Mouse (Mus musculus): ENCODE results near the gene Tshz2. TPM values are rescaled to one million over a fixed set of nuclear protein-coding genes. Genes with fewer than 3 reads are reported as not detected.
A peak's percentile ranks its signal among the peaks of the same experiment; 100 is the strongest.

The Tshz2 gene
- polyA plus RNA-seq, 1 experiment from 2014 or later, result 0.88 TPM

- no peaks in the 10 kb centered on the region for H3K9me3 ChIP-seq
- no peak overlapping the region for H3K27ac ChIP-seq
- peaks cover 10% of the 10 kb centered on the region for H3K4me1 ChIP-seq
- H3K27me3 ChIP-seq (ENCODE audit: poor library complexity, severe bottlenecking), result no peaks in the 10 kb centered on the region
- DNase-seq (ENCODE audit: extremely low spot score, low spot score), result no peak
- 88% methylated on average over 7 of the region's 7 CpGs for WGBS
- H3K4me3 ChIP-seq, result no peak overlapping the region
- H3K36me3 ChIP-seq (replicated peaks), result no peaks in the 10 kb centered on the region
These were observed 180.1 kb downstream of the Tshz2 start for GRCm38 (mm10) chr2:169812940-169813339.

DNA sequence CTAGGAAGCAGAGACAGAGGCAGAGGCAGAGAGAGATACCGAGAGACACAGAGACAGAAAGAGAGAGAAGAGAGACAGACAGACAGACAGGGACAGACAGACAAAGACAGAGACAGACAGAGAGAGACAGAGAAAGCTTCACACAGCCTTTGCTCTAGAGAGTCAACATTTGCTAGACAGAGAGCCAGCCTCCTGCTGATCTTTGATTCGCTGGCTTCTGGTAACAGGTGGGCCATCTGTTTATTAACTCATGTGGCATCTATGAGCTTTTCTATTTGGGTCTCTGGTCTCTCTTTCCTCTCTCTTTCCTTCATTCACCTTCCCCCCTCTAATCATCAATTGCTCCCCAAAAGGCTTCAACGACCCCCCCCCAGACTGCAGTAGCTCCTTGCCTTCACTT is 181.5 kb downstream of the Tshz2 start:
- Histone ChIP-seq H3K4me1 (peaks cover 10% of the 10 kb centered on the region), H3K9me3 (no peaks in the 10 kb centered on the region), H3K27me3 (ENCODE audit: poor library complexity, severe bottlenecking) (no peaks in the 10 kb centered on the region), H3K36me3 (replicated peaks) (no peaks in the 10 kb centered on the region), H3K4me3 (no peak overlapping the region), H3K27ac (0 out of 2 replicates have a peak overlapping the region, but pooled peaks have one; percentile 5)
- no peak for DNase-seq (ENCODE audit: extremely low spot score, low spot score)
- 69% methylated on average over 3 of the region's 3 CpGs for WGBS

GRCm38 (mm10) chr2:169814757-169815156 is 181.9 kb downstream of the Tshz2 start:
- 82% methylated on average over 10 of the region's 10 CpGs for WGBS
- no peaks in the 10 kb centered on the region for H3K36me3 ChIP-seq (replicated peaks)
- DNase-seq (ENCODE audit: extremely low spot score, low spot score), result no peak
- H3K4me3 ChIP-seq, result no peak overlapping the region
- H3K9me3 ChIP-seq, result no peaks in the 10 kb centered on the region
- no peaks in the 10 kb centered on the region for H3K27me3 ChIP-seq (ENCODE audit: poor library complexity, severe bottlenecking)
- H3K4me1 ChIP-seq, result peaks cover 10% of the 10 kb centered on the region
- H3K27ac ChIP-seq, result 0 out of 2 replicates have a peak overlapping the region, but pooled peaks have one; percentile 5

DNA sequence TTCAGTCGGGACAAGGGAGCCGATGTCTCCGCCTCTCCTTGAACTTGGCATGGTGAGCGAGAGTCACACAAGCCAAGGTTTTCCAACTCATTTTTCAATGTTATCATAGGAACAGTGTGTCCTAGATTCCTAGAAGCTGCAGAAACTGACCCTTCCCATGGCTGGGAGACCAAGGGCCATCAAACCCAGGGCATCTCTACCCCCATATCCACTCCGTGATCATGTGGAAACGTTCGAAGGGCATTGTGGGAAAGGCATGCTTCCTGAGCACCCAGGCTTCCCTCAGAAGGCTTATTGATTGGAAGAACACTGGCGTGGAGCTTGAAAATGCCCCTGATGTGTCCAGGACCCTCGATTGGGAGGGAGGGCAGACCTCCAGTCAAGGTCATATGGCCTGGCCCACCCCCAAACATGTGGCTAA is 188.2 kb downstream of the Tshz2 start:
- no peak overlapping the region for H3K4me3 ChIP-seq
- 87% methylated on average over 9 of the region's 9 CpGs for WGBS
- no peaks in the 10 kb centered on the region for H3K27me3 ChIP-seq (ENCODE audit: poor library complexity, severe bottlenecking)
- no peak overlapping the region for H3K27ac ChIP-seq
- peaks cover 4% of the 10 kb centered on the region; the same call in 1 of the 2 replicates for H3K4me1 ChIP-seq
- no peaks in the 10 kb centered on the region for H3K9me3 ChIP-seq
- no peak for DNase-seq (ENCODE audit: extremely low spot score, low spot score)
- no peaks in the 10 kb centered on the region for H3K36me3 ChIP-seq (replicated peaks)

DNA sequence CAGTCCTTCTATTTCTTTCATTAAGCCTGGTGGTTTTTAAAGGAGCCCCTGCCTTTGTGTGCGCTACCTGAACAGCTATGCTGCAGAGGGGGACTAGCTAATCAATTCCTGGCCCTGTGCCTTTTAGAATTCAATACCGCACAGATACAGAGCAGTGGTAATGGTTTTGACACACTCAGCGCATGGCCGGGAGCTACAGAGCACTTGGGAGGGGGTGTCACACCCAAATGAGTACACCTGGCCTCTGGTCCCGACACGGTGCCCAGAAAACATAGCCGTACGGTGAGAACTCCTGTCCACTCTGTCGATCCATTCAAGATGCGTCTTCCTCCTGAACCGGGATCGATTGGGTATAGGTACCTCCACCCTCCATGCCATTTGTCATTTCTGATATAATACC is 193.1 kb downstream of the Tshz2 start:
- H3K27ac ChIP-seq, result no peak overlapping the region
- WGBS, result 89% methylated on average over 12 of the region's 12 CpGs
- H3K4me3 ChIP-seq, result no peak overlapping the region
- no peaks in the 10 kb centered on the region for H3K9me3 ChIP-seq
- peaks cover 9% of the 10 kb centered on the region; the same call in 1 of the 2 replicates for H3K4me1 ChIP-seq
- H3K36me3 ChIP-seq (replicated peaks), result no peaks in the 10 kb centered on the region
- H3K27me3 ChIP-seq (ENCODE audit: poor library complexity, severe bottlenecking), result no peaks in the 10 kb centered on the region
- no peak for DNase-seq (ENCODE audit: extremely low spot score, low spot score)

DNA sequence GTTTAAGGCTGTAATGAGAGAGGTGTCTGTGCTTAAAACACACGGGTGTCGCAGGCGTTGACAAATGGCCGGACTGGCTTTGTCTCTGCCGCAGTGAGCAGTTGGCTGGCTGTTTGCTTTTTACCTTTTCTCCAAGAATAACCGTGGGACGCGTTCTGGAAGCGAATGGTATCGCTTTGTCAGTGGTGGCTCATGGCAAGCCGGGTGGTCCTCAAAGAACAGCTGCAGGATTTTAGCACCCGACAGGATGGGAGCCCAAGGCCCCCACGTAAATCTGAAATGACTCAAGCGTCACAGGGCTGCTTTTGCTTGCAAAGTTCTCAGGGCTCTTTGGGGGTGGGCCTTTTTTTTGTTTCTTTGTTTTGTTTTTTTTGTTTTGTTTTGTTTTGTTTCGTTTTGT is 193.5 kb downstream of the Tshz2 start:
- 81% methylated on average over 15 of the region's 15 CpGs for WGBS

DNA sequence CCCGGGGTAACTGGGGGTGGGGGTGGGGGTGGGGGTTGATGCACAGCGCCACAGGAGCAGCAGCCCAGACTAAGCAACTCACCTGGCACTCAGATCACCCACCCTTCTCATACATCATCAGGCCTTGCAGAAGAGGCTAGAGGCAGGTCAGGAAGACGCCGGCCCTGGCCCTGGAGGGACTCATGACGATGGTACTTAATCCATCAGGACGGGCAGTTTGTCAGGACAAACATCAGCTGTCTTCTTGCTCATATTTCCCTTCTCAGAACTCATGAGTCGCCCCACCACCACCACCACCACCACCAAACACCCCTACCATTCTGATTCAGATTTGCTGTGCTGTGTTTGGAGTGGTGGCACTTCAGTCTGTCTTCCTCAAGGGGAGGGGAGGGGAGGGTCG is 194.0 kb downstream of the Tshz2 start:
- DNase-seq (ENCODE audit: extremely low spot score, low spot score), result no peak
- WGBS, result 87% methylated on average over 8 of the region's 8 CpGs
- Histone ChIP-seq H3K9me3 (no peaks in the 10 kb centered on the region), H3K27ac (no peak overlapping the region), H3K4me1 (peaks cover 9% of the 10 kb centered on the region; the same call in 1 of the 2 replicates), H3K36me3 (replicated peaks) (no peaks in the 10 kb centered on the region), H3K4me3 (no peak overlapping the region), H3K27me3 (ENCODE audit: poor library complexity, severe bottlenecking) (no peaks in the 10 kb centered on the region)

More for the DNA sequence above, 193.5 kb downstream of the Tshz2 start:
- Histone ChIP-seq H3K4me1 (peaks cover 9% of the 10 kb centered on the region; the same call in 1 of the 2 replicates), H3K27ac (no peak overlapping the region), H3K4me3 (no peak overlapping the region), H3K27me3 (ENCODE audit: poor library complexity, severe bottlenecking) (no peaks in the 10 kb centered on the region), H3K9me3 (no peaks in the 10 kb centered on the region), H3K36me3 (replicated peaks) (no peaks in the 10 kb centered on the region)
- no peak for DNase-seq (ENCODE audit: extremely low spot score, low spot score)

GRCm38 (mm10) chr2:169832184-169832583 is 199.4 kb downstream of the Tshz2 start:
- DNase-seq (ENCODE audit: extremely low spot score, low spot score), result no peak

GRCm38 (mm10) chr2:169833638-169834037 is 200.8 kb downstream of the Tshz2 start:
- H3K9me3 ChIP-seq, result no peaks in the 10 kb centered on the region
- H3K4me1 ChIP-seq, result peaks cover 18% of the 10 kb centered on the region
- H3K27ac ChIP-seq, result no peak overlapping the region
- 87% methylated on average over 9 of the region's 9 CpGs for WGBS
- H3K27me3 ChIP-seq (ENCODE audit: poor library complexity, severe bottlenecking), result no peaks in the 10 kb centered on the region
- H3K4me3 ChIP-seq, result no peak overlapping the region
- no peaks in the 10 kb centered on the region for H3K36me3 ChIP-seq (replicated peaks)
- DNase-seq (ENCODE audit: extremely low spot score, low spot score), result no peak

More at GRCm38 (mm10) chr2:169832184-169832583, 199.4 kb downstream of the Tshz2 start:
- WGBS, result 93% methylated on average over 12 of the region's 12 CpGs
- H3K4me3 ChIP-seq, result no peak overlapping the region
- H3K27me3 ChIP-seq (ENCODE audit: poor library complexity, severe bottlenecking), result no peaks in the 10 kb centered on the region
- peaks cover 18% of the 10 kb centered on the region for H3K4me1 ChIP-seq
- no peaks in the 10 kb centered on the region for H3K9me3 ChIP-seq
- H3K27ac ChIP-seq, result no peak overlapping the region
- H3K36me3 ChIP-seq (replicated peaks), result no peaks in the 10 kb centered on the region

DNA sequence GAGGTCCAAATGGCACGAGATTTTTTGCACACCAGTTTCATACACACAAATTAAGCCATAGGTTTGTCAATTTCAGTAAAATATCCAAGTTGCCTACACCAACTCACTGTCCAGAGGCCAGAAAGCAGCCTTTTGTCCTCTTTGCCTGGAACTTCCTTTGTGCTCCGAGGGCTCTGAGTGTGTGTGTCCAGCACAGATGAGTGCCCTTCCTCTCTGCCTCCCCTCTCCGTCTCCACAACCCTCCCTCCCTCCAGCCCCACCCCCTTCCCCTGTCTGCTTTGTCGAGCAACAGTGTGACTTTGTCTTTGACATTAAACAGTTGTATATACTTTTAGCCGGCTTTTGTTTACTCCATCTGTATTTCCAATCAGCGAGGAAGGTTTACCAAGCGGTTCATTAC is 201.8 kb downstream of the Tshz2 start:
- Histone ChIP-seq H3K36me3 (replicated peaks) (no peaks in the 10 kb centered on the region), H3K4me1 (peaks cover 18% of the 10 kb centered on the region), H3K4me3 (no peak overlapping the region), H3K9me3 (no peaks in the 10 kb centered on the region), H3K27me3 (ENCODE audit: poor library complexity, severe bottlenecking) (no peaks in the 10 kb centered on the region), H3K27ac (peak overlapping the region; percentile 25; the same call in 1 of the 2 replicates)
- no peak for DNase-seq (ENCODE audit: extremely low spot score, low spot score)
- WGBS, result 53% methylated on average over 7 of the region's 7 CpGs

DNA sequence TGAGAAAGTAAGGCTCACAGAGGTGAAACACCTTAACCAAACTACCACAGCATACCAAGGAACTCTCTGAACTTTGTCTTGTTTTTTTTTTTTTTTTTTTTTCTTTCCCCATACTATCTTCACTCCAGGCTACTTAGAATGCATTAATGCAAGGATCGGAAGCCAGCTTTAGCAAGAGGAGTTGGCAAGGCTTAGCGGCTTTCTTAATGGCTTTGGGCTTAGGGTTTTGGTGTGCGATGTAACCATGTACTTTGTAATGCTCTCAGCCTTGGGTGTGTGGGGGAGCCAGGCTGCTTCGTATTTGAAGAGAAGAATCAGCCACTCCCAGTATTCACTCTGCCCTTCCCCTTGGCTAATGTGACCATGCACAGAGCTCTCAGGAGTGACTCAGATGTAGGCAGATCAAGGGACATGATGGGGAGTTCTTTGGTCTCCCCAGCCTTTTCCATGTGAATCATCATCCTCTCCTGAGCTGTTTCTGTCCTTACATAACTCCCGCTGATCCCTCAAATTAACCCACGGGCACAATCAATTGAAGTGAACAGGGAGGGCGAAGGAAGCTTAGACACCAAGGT is 204.3 kb downstream of the Tshz2 start:
- DNase-seq (ENCODE audit: extremely low spot score, low spot score), result no peak
- Histone ChIP-seq H3K36me3 (replicated peaks) (no peaks in the 10 kb centered on the region), H3K4me1 (peaks cover 18% of the 10 kb centered on the region), H3K27ac (no peak overlapping the region), H3K4me3 (no peak overlapping the region), H3K9me3 (no peaks in the 10 kb centered on the region), H3K27me3 (ENCODE audit: poor library complexity, severe bottlenecking) (no peaks in the 10 kb centered on the region)
- 91% methylated on average over 7 of the region's 7 CpGs for WGBS

DNA sequence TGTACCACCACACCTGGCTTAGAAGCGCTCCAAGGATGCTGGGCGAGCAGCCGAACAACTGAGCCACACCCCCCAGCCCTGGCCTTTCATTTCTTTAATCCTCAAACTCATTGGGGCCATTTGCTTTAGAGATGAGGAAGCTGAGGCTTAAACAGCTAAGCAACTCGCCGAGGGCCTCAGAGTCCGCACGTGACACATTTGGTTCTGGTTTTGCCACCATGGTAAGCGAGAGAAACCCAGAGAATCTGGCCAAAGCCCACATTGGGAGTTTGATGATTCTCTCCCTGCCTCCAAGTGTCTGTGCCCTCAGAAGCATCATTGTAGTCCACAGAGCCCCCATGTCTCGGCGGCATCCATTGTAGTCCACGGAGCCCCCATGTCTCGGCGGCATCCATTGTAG is 205.7 kb downstream of the Tshz2 start:
- H3K36me3 ChIP-seq (replicated peaks), result no peaks in the 10 kb centered on the region
- DNase-seq (ENCODE audit: extremely low spot score, low spot score), result no peak
- 92% methylated on average over 13 of the region's 13 CpGs for WGBS
- H3K4me1 ChIP-seq, result peaks cover 22% of the 10 kb centered on the region
- H3K9me3 ChIP-seq, result no peaks in the 10 kb centered on the region
- no peak overlapping the region for H3K27ac ChIP-seq
- H3K27me3 ChIP-seq (ENCODE audit: poor library complexity, severe bottlenecking), result no peaks in the 10 kb centered on the region
- no peak overlapping the region for H3K4me3 ChIP-seq

DNA sequence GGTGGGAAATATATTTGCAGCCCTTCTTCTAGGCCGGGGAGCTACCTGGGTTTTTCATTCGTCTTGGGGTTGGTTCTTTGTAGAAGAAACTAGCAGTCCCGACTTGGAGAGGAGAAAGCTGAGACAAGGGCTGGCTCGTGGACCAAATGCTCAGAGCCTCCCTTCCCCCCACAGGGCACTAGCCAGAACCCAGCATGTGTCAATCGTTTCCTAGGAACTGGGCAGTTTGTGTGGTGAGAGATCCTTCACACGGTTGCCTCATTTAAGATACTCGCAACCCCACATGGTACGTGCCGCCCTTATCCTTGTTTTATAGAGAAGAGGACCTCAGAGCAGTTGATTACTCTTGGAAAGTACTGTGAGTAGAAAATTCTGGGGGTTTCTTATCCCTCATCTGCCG is 208.6 kb downstream of the Tshz2 start:
- Histone ChIP-seq H3K27me3 (ENCODE audit: poor library complexity, severe bottlenecking) (no peaks in the 10 kb centered on the region), H3K4me1 (peaks cover 4% of the 10 kb centered on the region; the same call in 1 of the 2 replicates), H3K9me3 (no peaks in the 10 kb centered on the region), H3K27ac (no peak overlapping the region), H3K4me3 (no peak overlapping the region), H3K36me3 (replicated peaks) (no peaks in the 10 kb centered on the region)
- no peak for DNase-seq (ENCODE audit: extremely low spot score, low spot score)
- WGBS, result 83% methylated on average over 10 of the region's 10 CpGs

Data from forebrain, embryonic 10.5 days (tissue).